ENCODE assay signal across 18 mouse cellular contexts in the genomic region with DNA sequence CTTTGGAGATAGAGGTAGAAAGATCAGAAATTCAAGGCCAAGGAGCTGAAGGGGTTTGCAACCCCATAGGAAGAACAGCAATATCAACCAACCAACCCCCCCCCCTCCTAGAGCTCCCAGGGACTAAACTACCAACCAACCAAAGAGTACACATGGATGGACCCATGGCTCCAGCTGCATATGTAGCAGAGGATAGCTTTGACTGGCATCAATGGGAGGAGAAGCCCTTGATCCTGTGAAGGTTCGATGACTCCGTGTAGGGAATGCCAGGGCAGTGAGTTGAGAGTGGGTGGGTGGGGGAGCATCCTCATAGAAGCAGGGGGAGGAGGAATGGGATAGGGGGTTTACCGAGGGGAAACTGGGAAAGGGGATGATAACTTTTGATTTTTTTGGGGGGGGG. TPM values are rescaled to one million over a fixed set of nuclear protein-coding genes. Genes with fewer than 3 reads are reported as not detected.
DNase-seq lines count a peak whose midpoint lies in the region; ATAC-seq and TF ChIP-seq lines count a peak whose summit lies in the region.
"Had no signal": no experiment of that assay in that cellular context is flagged by ENCODE, and none has a peak within 500 bp of the region (broad histone marks: within the 10 kb centered on the region; RNA-seq: fewer than 3 reads in every experiment).

No protein-coding gene starts in this region.

- H3K4me1 ChIP-seq in heart, embryonic 12.5 days (replicated peaks): peaks cover 47% of the 10 kb centered on the region
- H3K4me1 ChIP-seq in liver, postnatal 0 days (ENCODE audit: insufficient read depth): peaks cover 14% of the 10 kb centered on the region
- H3K4me1 ChIP-seq in heart, embryonic 16.5 days (ENCODE audit: control insufficient read depth, insufficient read depth, low read length): peaks cover 39% of the 10 kb centered on the region
- H3K4me1 ChIP-seq in heart, postnatal 0 days (ENCODE audit: control insufficient read depth, insufficient read depth): peaks cover 20% of the 10 kb centered on the region
- no peaks in the 10 kb centered on the region for H3K4me1 ChIP-seq in hindbrain, postnatal 0 days (ENCODE audit: insufficient read depth, low read length)

- intact Hi-C loops in heart, postnatal 14 days (cut with DNase I): no loop called here

- DNase-seq in heart, postnatal 14 days: no peak
- DNase-seq in liver, postnatal 0 days: no peak
- DNase-seq in liver: no peak
- no peak for DNase-seq in heart, postnatal 0 days (ENCODE audit: low spot score)
- DNase-seq in hindbrain, postnatal 0 days (ENCODE audit: low spot score): no peak
- DNase-seq: cerebellum, adult 2 months; cerebellum, postnatal 36 days; kidney, adult 11 months; kidney, postnatal 10 days; lung, postnatal 10 days; right cerebral cortex, postnatal 25 days had no signal

- H3K9ac ChIP-seq in heart, embryonic 12.5 days: no peak overlapping the region
- H3K9ac ChIP-seq in liver, postnatal 0 days (replicated peaks): no peak overlapping the region
- H3K9ac ChIP-seq in heart, embryonic 16.5 days (ENCODE audit: low read length): no peak overlapping the region
- no peak overlapping the region for H3K9ac ChIP-seq in heart, postnatal 0 days (replicated peaks; ENCODE audit: low read depth, low read length)
- no peak overlapping the region for H3K9ac ChIP-seq in hindbrain, postnatal 0 days (replicated peaks; ENCODE audit: low read length)
- H3K9ac ChIP-seq: limb, embryonic 15.5 days; midbrain, embryonic 15.5 days had no signal

- H3K4me2 ChIP-seq in heart, embryonic 12.5 days: peak overlapping the region; percentile 42
- H3K4me2 ChIP-seq in liver, postnatal 0 days (ENCODE audit: low read depth, low read length): no peak overlapping the region
- H3K4me2 ChIP-seq in heart, embryonic 16.5 days (ENCODE audit: low read depth, low read length): peak overlapping the region; percentile 49
- H3K4me2 ChIP-seq in heart, postnatal 0 days (ENCODE audit: low read depth, low read length): 0 out of 2 replicates have a peak overlapping the region, but pooled peaks have one; percentile 19
- no peak overlapping the region for H3K4me2 ChIP-seq in hindbrain, postnatal 0 days (ENCODE audit: low read depth, low read length)
- H3K4me2 ChIP-seq: limb, embryonic 15.5 days had no signal

- H3K27ac ChIP-seq in heart, embryonic 12.5 days (ENCODE audit: poor library complexity, severe bottlenecking): peak overlapping the region; percentile 98
- H3K27ac ChIP-seq in liver, postnatal 0 days (ENCODE audit: low read depth): peak overlapping the region; percentile 55; the same call in 1 of the 2 replicates
- H3K27ac ChIP-seq in heart, embryonic 16.5 days (ENCODE audit: low read length): peak overlapping the region; percentile 98
- peak overlapping the region; percentile 100 for H3K27ac ChIP-seq in heart, postnatal 0 days (ENCODE audit: low read depth)
- no peak overlapping the region for H3K27ac ChIP-seq in hindbrain, postnatal 0 days

- no peak for TF ChIP-seq CTCF in liver, postnatal 0 days (IDR thresholded peaks at IDR 0.05; ENCODE audit: low read depth)
- TF ChIP-seq CTCF in heart, postnatal 0 days (IDR thresholded peaks at IDR 0.05; ENCODE audit: low read depth): no peak
- no peak for TF ChIP-seq CTCF in hindbrain, postnatal 0 days (IDR thresholded peaks at IDR 0.05; ENCODE audit: low read depth)

- 0 out of 2 replicates have a peak, but pooled peaks cover 5% of the 10 kb centered on the region for H3K27me3 ChIP-seq in heart, embryonic 12.5 days (replicated peaks)
- H3K27me3 ChIP-seq in liver, postnatal 0 days (ENCODE audit: insufficient read depth, low read length): no peaks in the 10 kb centered on the region
- H3K27me3 ChIP-seq in heart, embryonic 16.5 days (ENCODE audit: control insufficient read depth, insufficient read depth, low read length): no peaks in the 10 kb centered on the region
- no peaks in the 10 kb centered on the region for H3K27me3 ChIP-seq in heart, postnatal 0 days (ENCODE audit: control insufficient read depth, insufficient read depth, low read length)
- no peaks in the 10 kb centered on the region for H3K27me3 ChIP-seq in hindbrain, postnatal 0 days (ENCODE audit: insufficient read depth, low read length)
- H3K27me3 ChIP-seq: embryonic facial prominence, embryonic 15.5 days; limb, embryonic 15.5 days; midbrain, embryonic 15.5 days had no signal

- no peak overlapping the region for H3K4me3 ChIP-seq in heart, embryonic 12.5 days
- H3K4me3 ChIP-seq in liver, postnatal 0 days (ENCODE audit: low read depth, low read length): no peak overlapping the region
- H3K4me3 ChIP-seq in heart, embryonic 16.5 days (ENCODE audit: low read length): no peak overlapping the region
- H3K4me3 ChIP-seq in heart, postnatal 0 days (ENCODE audit: low read depth, low read length): no peak overlapping the region
- no peak overlapping the region for H3K4me3 ChIP-seq in hindbrain, postnatal 0 days (ENCODE audit: low read length)

- no peaks in the 10 kb centered on the region for H3K9me3 ChIP-seq in heart, embryonic 12.5 days (replicated peaks)
- H3K9me3 ChIP-seq in liver, postnatal 0 days (ENCODE audit: low read length): no peaks in the 10 kb centered on the region
- H3K9me3 ChIP-seq in heart, embryonic 16.5 days (replicated peaks; ENCODE audit: control insufficient read depth, low read length): no peaks in the 10 kb centered on the region; the same call in 1 of the 2 replicates
- H3K9me3 ChIP-seq in heart, postnatal 0 days (replicated peaks; ENCODE audit: control insufficient read depth, low read length): no peaks in the 10 kb centered on the region
- H3K9me3 ChIP-seq in hindbrain, postnatal 0 days (ENCODE audit: low read length): no peaks in the 10 kb centered on the region
- H3K9me3 ChIP-seq: embryonic facial prominence, embryonic 15.5 days; limb, embryonic 15.5 days; midbrain, embryonic 15.5 days had no signal

- WGBS in heart, embryonic 12.5 days: 80% methylated on average over 3 of the region's 3 CpGs
- WGBS in liver, postnatal 0 days (ENCODE audit: insufficient replicate concordance): 89% methylated on average over 3 of the region's 3 CpGs
- 90% methylated on average over 3 of the region's 3 CpGs for WGBS in heart, embryonic 16.5 days
- 86% methylated on average over 3 of the region's 3 CpGs for WGBS in heart, postnatal 0 days
- whole genome bisulfite sequencing in hindbrain, postnatal 0 days: 94% methylated on average over 3 of the region's 3 CpGs

- ATAC-seq in heart, embryonic 12.5 days (ENCODE audit: insufficient number of reproducible peaks, low FRiP score): no peak
- ATAC-seq in liver, postnatal 0 days: no peak
- no peak for ATAC-seq in heart, embryonic 16.5 days (replicated peaks; ENCODE audit: extremely low read depth, insufficient read depth, low FRiP score)
- no peak for ATAC-seq in heart, postnatal 0 days (ENCODE audit: insufficient read depth, low read depth)
- no peak for ATAC-seq in hindbrain, postnatal 0 days
- ATAC-seq: midbrain, embryonic 15.5 days had no signal

- H3K36me3 ChIP-seq in heart, embryonic 12.5 days: peaks cover 10% of the 10 kb centered on the region; the same call in 1 of the 2 replicates
- H3K36me3 ChIP-seq in liver, postnatal 0 days (replicated peaks; ENCODE audit: insufficient read depth, low read length): peaks cover 7% of the 10 kb centered on the region
- H3K36me3 ChIP-seq in heart, embryonic 16.5 days (ENCODE audit: control insufficient read depth, insufficient read depth): 0 out of 2 replicates have a peak, but pooled peaks cover 4% of the 10 kb centered on the region
- 0 out of 2 replicates have a peak, but pooled peaks cover 5% of the 10 kb centered on the region for H3K36me3 ChIP-seq in heart, postnatal 0 days (replicated peaks; ENCODE audit: control insufficient read depth, insufficient read depth, low read length)
- 0 out of 2 replicates have a peak, but pooled peaks cover 3% of the 10 kb centered on the region for H3K36me3 ChIP-seq in hindbrain, postnatal 0 days (ENCODE audit: insufficient read depth, low read length)
- H3K36me3 ChIP-seq: embryonic facial prominence, embryonic 15.5 days; limb, embryonic 15.5 days had no signal

- TF ChIP-seq EP300 in liver, postnatal 0 days (IDR thresholded peaks at IDR 0.05; ENCODE audit: low read depth): no peak
- TF ChIP-seq EP300 in heart, postnatal 0 days (IDR thresholded peaks at IDR 0.05; ENCODE audit: low read depth): no peak

RNA-seq across cellular contexts. Expression of a gene that starts 1.7 kb away (rescaled TPM):
- polyA plus RNA-seq in heart, embryonic 12.5 days (2016; fragmentation: Nextera tagmentation; extraction: Ambion mirVana): 72.6 and 78.6 TPM in 2 replicates
- 100 to 1,000 TPM; 367 to 392 TPM for total RNA-seq in heart, postnatal 14 days (2021)
- 52.5 and 69.5 TPM in 2 replicates for polyA plus RNA-seq in liver, postnatal 0 days (2015; fragmentation: Nextera tagmentation; extraction: Ambion mirVana)
- polyA plus RNA-seq in heart, embryonic 16.5 days (2015; fragmentation: Nextera tagmentation; extraction: Ambion mirVana): 70.9 and 79.8 TPM in 2 replicates
- total RNA-seq in heart, postnatal 0 days (2014; rRNA removed; ENCODE audit: low replicate concordance): 302 and 330 TPM in 2 replicates
- 152 and 159 TPM in 2 replicates for polyA plus RNA-seq in heart, postnatal 0 days (2015; fragmentation: Nextera tagmentation; extraction: Ambion mirVana)
- total RNA-seq in hindbrain, postnatal 0 days (2014; rRNA removed): 288 and 303 TPM in 2 replicates
- 143 and 144 TPM in 2 replicates for polyA plus RNA-seq in hindbrain, postnatal 0 days (2015; fragmentation: Nextera tagmentation; extraction: Ambion mirVana)

RNA-seq across cellular contexts. Expression of a gene that starts 19.9 kb away (rescaled TPM):
- polyA plus RNA-seq in heart, embryonic 12.5 days (2016; fragmentation: Nextera tagmentation; extraction: Ambion mirVana): 316 and 318 TPM in 2 replicates
- total RNA-seq in heart, postnatal 14 days (2021): 10 to 100 TPM; 65.7 to 69.2 TPM
- 102 and 111 TPM in 2 replicates for polyA plus RNA-seq in liver, postnatal 0 days (2015; fragmentation: Nextera tagmentation; extraction: Ambion mirVana)
- polyA plus RNA-seq in heart, embryonic 16.5 days (2015; fragmentation: Nextera tagmentation; extraction: Ambion mirVana): 247 and 263 TPM in 2 replicates
- 163 and 216 TPM in 2 replicates for total RNA-seq in heart, postnatal 0 days (2014; rRNA removed; ENCODE audit: low replicate concordance)
- polyA plus RNA-seq in heart, postnatal 0 days (2015; fragmentation: Nextera tagmentation; extraction: Ambion mirVana): 146 and 150 TPM in 2 replicates
- 232 and 241 TPM in 2 replicates for total RNA-seq in hindbrain, postnatal 0 days (2014; rRNA removed)
- polyA plus RNA-seq in hindbrain, postnatal 0 days (2015; fragmentation: Nextera tagmentation; extraction: Ambion mirVana): 216 and 218 TPM in 2 replicates

RNA-seq across cellular contexts. Expression of a gene that starts 43.3 kb away (rescaled TPM):
- polyA plus RNA-seq in heart, embryonic 12.5 days (2016; fragmentation: Nextera tagmentation; extraction: Ambion mirVana): 9.3 and 10.9 TPM in 2 replicates
- 1 to 10 TPM; 2.1 to 2.2 TPM for total RNA-seq in heart, postnatal 14 days (2021)
- 17.7 and 24.2 TPM in 2 replicates for polyA plus RNA-seq in liver, postnatal 0 days (2015; fragmentation: Nextera tagmentation; extraction: Ambion mirVana)
- polyA plus RNA-seq in heart, embryonic 16.5 days (2015; fragmentation: Nextera tagmentation; extraction: Ambion mirVana): 7.3 and 10.3 TPM in 2 replicates
- 2.7 and 7.4 TPM in 2 replicates for total RNA-seq in heart, postnatal 0 days (2014; rRNA removed; ENCODE audit: low replicate concordance)
- 7.0 and 7.6 TPM in 2 replicates for polyA plus RNA-seq in heart, postnatal 0 days (2015; fragmentation: Nextera tagmentation; extraction: Ambion mirVana)
- total RNA-seq in hindbrain, postnatal 0 days (2014; rRNA removed): 9.5 and 20.5 TPM in 2 replicates
- 12.1 and 15.1 TPM in 2 replicates for polyA plus RNA-seq in hindbrain, postnatal 0 days (2015; fragmentation: Nextera tagmentation; extraction: Ambion mirVana)
- total RNA-seq: hematopoietic stem cell, adult 5-6 weeks; megakaryocyte, adult 5-6 weeks had no signal

Comparison
In these comparisons a context has a peak if more than half of its experiments do, and no peak if none do; other contexts are left out.
1. H3K4me2 ChIP-seq: peak in heart, embryonic 12.5 days (single experiment), heart, embryonic 16.5 days (single experiment) and heart, postnatal 0 days (single experiment); none in liver, postnatal 0 days (single experiment) and hindbrain, postnatal 0 days (single experiment).